Mouse (Mus musculus) gastrocnemius, postnatal 10 days (tissue): ENCODE data around the gene Ehbp1. TPM values are rescaled to one million over a fixed set of nuclear protein-coding genes. Genes with fewer than 3 reads are reported as not detected.

Experiments used
- DNase-seq: peaks from one replicate; pipeline ENCODE4 v3.0.0; 2021; ENCODE audit warnings: mixed read lengths
- total RNA-seq, 2 experiments: library from RNA; stranded (reverse); gene quantifications; 2 replicates each; pipeline ENCODE4 v1.2.3; 2021

The Ehbp1 gene
- total RNA-seq, 2 experiments from 2014 or later: 22.3 to 28.7 TPM

DNA sequence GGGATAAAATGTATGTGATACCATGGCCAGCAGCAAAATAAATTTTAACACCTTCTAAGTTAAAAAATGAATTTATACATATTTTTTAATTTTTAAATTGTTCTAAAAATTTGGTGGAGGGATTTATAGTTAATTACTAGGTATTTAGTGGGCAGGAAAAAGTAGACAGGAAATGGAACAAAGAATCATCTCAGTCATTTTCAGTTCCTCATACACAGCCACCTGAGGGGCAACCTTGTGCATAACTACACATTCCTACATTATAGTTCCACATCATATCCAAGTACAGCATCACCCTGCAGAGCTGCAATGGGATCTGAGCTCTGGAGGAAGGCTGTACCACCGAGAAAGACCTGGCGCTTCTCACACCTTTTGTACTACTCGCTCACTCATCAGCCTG is 373.2 kb downstream of the Ehbp1 start:
- no peak for DNase-seq

Other genes starting within 250 kb of the Ehbp1 start
- gene Tmem17, start 169.8 kb upstream of the Ehbp1 start, total RNA-seq: 1 to 10 TPM; 2.9 to 3.3 TPM